Mouse (Mus musculus) layer of hippocampus, adult 9-10 months (tissue): Measurements from ENCODE around the gene Cd274.
"Not testable (repeated sequence)": the region's sequence is repeated elsewhere in the genome, so short reads cannot be mapped to it uniquely, and the experiment has no call there.

Experiments used
- DNase-seq: peaks from one replicate; pipeline ENCODE4 v3.0.0; 2022; ENCODE audit warnings: low spot score

Cd274 gene

DNA sequence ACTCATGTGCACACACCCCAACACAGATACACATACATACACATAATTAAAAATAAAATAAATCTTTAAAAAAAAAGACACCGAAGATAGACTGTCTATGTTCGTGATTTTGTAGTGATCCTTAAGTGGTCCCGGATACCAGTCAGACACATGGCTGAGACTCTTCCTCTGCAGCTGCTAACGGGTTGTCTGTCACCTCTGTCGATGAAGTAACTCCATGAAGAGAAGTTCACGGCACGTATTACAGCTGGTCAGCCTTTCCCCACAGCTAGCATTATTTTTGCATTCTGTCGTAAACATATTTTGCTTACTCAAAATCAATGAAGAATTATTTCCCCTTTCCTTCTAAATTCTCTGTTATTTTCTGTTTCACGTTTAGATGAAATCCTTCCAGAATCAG lies 26.1 kb downstream of the Cd274 start:
- DNase-seq, result no peak

DNA sequence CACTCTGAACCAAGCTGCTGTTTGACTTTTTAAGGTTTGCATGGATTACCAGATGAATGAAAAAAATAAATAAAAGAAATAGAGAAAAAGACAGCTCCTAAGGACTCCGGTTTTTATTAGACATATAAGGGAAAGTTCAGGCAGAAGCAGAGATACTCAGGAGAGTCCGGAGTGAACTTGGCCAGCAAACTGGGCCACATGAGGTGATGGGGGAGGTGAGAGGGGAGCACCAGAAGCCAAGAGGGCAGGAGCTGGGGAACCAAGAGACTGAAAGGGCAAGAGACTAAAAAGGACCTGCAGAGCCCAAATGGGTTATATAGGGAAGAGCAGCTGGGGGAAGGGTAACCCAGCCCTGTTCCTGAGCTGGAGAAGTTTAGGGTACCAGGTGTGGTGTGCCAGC lies 27.5 kb downstream of the Cd274 start:
- no peak for DNase-seq

DNA sequence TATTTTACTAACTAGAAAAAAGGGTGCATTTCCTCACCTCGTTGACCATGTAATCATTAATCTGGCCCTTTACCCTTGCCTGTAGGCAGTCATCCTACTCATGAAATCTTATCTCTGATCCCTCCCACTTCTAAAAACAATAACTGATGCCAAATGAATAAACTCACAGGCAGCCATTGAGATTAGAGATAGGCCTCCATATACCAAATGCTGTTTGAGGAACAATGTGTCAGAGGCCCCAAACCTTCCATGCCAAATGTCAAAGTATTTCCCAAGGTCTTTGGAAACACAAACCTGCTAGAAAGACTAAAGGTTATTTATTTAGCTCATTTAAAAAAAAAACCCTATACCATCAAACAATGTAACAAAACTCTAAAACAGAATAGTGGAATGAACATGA lies 29.1 kb downstream of the Cd274 start:
- no peak for DNase-seq

DNA sequence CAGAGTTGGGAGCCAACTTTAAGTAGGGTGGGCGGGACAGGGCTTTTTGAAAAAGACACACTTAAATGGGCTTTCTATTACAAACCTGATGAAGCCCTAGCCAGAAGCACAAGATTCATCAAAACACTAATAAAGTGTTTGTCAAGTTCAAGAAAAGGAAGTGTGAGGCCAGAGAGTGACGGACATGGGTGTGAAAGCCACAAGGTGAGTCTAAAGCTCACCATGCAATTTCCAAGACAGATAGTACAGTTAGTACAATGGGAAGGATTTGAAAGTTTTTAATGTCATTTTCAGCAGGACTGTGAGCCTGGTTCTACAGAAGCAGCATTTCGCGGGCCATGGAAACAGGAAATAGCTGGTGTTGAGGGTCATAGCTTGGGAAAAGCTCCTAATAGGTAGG lies 32.5 kb downstream of the Cd274 start:
- no peak for DNase-seq

DNA sequence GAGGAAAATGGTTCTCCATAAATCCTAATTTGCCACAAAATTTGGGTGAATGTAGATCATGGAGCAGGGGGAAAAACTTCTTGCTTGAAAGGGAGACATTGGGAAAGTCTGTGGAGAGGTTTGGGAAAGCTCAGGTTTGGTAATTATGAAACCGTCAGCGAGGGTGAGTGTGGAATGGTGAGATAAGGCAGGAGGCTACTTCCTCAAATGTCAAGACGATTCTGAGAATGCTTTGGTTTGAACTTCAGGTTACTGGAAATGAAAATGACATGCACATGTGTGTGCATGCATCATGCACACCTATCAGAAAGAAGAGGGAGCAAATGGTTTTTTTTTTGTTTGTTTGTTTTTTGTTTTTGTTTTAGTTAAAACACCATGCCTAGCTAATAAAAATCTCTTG lies 33.2 kb downstream of the Cd274 start:
- DNase-seq, result no peak

DNA sequence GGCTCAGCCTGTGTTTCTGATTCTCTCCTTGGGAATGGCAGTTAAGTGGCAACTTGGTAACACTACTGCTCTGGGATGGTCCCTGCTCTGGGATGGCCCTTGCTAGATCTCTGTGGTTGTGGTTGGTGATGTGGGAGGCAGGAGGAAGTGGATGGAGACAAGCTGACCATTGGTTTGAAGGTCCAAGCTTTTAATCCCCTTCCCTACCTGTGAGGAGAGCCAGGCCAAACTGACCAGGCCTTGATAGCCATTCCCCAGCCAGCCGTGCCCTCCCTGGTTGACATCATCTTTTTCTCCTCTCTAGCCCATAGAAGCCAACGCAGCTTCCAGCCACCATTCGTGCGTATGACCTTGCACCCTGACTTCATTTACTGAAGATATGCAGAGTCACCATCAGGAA lies 35.4 kb downstream of the Cd274 start:
- DNase-seq, result no peak

DNA sequence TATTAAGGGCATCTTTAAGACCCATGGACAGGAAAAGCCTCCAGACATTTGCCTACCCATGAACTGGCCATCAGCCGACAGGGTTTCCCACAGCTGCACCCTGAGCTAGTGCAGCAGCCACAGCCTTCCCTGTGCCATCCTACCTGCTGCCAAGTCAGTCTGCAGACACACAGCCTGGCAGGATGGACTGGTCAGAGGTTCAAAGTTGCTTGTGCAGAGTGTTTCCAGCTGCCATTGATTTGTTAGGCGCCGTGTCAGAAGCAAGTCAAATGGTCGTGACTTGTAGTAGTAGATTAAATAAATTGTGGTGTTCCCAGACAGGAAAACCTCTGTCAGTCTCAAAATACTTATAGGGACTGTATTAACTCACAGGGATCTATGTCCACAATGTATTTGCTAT lies 36.0 kb downstream of the Cd274 start:
- no peak for DNase-seq

DNA sequence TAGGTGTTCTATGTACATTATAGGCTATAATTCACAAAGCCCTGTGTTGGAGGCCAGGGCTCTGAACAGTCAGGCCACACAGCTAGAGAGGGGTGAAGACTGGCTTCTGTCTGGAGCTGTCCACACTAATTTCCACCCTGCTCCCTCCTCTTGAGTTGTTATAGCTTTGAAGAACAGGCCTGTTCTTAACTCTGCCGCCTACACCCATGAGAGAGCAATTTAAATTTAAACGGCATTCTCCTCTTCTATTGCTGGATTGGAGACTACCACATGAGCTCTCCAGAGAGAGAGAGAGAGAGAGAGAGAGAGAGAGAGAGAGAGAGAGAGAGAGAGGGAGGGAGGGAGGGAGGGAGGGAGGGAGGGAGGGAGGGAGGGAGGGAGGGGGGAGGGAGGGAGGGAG lies 38.1 kb downstream of the Cd274 start:
- DNase-seq, result no peak

DNA sequence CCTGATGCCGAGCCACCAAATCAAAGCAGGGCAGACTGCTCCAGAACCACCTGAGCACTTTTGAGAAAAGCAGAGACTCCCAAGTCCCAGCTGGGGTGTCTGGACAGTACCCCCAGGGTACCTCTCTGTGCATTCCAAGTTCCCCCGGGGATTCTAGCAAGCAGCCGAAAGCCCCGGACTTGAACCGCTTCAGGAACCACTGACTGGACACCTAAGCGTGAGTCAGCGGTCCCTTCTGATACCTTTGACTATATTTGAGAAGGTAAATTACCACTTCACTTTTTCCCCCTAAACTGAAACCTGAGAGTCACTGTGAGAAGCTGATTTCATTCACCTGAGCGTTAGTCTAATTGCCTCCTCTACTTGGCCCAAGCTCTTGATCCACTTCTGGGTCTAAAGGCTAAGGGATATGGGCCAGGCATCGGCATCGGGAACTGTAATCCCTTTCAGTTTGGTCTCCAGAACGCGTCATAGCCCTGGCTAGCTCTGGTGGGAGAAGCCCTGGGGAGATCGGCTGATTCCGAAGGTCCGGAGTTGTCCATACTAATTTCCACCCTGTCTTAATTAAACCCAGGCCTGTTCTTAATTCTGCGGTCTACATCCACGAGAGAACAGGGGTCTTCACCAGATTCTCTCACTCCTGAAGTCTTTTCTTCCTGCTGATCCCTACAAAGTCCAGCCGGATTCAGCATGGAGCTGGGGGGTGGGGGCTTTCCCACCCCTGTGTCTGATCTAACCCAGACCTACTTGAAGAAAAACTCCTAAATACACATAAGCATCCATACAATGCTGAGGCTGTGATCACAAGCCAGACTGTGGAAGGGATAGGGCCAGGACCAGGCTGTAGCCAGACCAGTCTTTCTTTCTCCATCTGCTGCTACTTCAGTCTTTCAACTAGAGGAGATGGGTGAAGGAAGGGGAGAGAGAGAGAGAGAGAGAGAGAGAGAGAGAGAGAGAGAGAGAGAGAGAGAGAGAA lies 39.1 kb downstream of the Cd274 start:
- DNase-seq, result no peak

DNA sequence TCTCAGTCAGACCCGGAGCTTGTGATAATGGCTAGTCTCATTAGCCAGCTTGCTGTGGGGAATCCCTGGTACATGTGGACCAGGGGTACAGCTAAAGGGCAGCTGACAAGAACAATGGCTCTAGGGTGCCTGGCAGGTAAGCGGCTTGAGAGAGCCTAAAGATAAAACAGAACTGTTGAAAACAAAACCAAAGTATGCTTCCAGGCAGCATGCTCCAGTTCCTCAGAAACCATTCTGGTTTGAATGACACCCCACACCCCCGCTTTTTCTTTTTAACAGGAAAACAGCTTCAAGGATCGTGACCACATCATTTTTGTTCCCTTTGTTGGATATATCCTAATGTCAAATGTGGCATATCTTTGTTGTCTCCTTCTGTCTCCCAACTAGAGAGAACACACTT lies 43.4 kb downstream of the Cd274 start, which contains the start of gene Pdcd1lg2:
Gene Pdcd1lg2 (plus strand): TSS at position 301 of the 400 bp plus-strand sequence.
- DNase-seq, result no peak

DNA sequence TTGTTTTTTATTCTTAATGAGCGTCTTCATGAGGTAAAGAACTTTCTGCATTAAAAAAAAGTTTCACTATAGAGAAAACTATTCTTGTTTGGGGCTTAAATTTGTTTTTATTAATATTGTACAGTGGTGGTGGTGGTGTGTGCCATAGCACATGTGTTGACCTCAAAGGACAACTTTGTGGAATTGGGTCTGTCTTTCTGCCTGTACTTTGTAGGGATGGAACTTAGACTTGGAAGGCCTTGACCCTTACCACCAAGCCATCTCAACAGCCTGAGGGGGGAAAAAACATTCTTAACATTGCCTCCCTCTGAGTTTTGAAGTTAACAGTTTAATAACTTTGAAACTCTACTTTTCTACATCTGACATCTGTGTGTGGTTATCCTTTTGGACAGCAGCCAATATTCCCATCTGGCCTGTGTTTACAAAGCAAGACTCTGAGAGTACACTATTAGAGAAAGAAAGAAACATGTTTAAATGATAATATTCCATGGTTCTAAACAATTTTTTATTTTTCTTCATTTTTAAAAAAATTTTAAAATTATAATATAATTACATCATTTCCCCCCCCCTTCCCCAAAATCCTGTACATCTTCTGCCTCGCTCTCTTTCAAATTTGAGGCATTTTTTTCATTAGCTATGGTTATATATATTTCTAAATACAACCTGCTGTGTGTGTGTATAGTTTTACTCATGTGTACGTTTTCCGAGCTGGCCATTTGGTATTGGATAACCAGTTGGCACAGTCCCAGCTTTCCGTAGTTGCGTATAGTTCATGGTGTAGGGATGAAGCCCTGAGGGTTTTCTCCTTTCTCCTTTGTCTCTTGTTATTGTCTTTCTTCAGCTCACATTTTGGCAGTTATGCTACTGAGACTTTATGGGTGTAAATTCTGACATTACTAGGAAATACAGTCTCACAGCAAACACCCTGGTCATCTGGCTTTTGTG lies 45.5 kb downstream of the Cd274 start:
- peak; percentile 59 for DNase-seq

DNA sequence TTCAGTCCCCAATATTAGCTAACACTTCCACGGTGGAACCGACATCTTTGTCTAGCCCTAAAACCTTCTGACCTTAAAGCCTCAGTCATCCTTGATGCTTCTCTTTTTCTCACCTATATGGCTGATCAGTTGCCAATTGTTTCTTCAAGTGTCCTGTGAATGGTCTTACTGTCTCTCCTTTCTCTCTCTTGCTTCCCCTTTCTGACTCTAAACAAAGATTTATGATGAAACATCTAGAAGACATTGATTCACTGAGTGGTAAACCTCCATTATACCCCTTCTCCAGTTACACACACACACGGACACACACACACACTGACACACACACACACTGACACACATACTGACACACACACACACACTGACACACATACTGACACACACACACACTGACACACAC lies 47.3 kb downstream of the Cd274 start:
- no peak for DNase-seq

DNA sequence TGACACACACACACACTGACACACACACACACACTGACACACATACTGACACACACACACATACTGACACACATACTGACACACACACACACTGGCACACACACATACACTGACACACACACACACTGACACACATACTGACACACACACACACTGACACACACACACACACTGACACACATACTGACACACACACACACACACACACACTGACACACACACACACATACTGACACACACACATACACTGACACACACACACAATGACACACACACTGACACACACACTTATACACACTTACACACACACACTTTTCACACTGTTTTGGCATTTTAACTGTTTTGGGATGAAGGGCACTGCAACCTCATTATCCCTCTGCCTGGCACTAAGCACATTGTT lies 47.7 kb downstream of the Cd274 start:
- DNase-seq, result not testable (repeated sequence)

DNA sequence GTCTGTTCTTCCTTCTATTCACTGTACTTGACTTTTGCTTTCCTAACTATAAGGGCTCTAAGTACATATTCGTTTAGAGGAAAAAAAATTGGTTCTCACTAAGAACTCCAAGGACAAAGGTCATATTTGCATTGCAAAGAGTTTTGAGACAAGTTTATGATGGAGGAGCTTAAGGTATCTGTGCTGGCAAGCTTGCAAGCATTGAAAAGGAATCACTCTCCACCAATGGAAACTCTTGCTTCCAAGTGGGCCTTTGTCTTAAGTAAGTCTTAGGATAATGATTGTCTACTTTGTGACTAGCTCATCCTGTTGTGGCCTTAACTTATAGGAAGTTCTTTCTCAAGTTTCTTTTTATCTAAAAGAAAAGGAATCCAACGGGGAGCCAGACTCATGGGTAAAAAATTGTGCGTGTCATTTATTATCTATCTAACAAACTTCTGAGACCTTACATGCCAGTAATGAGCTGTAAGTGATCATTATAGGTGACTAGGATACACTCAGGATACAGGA lies 49.2 kb downstream of the Cd274 start:
- no peak for DNase-seq

DNA sequence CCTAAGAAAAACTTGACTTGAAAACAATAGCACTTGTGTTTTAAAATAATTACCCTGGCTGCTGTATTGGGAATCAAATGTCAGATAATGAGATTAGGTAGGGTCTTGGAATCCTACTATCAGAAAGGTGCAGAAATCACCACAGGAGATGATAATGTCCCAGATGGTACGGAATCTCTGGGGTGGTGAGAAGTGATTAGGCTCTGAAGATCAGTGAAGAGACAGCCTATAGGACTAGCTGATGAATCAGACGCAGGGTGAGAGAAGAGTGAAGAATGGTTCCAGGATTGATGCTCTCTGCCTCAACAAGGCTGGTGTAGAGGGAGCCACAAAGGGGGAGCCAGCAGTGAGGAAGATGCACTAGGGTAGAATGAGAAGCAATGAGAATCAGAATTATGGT lies 49.9 kb downstream of the Cd274 start:
- no peak for DNase-seq

DNA sequence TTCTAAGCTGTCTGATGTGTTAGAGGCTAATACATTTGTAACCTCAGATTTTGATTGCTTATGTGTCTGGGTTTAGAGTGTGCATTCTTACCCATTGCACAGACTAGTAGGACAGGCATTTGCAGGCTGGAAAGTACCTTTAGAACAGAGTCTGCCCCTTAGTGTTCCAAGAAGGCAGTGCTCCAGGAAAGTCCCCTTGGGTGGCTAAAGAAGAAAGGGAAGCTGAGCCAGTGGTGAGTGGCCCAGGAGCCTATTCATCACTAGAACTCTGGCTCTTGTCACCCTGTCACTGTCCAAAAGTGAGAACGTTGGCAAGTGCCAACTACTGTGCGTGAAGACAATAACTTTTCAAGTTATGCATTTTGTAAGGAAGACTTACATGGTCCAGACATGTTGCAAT lies 50.6 kb downstream of the Cd274 start:
- no peak for DNase-seq

DNA sequence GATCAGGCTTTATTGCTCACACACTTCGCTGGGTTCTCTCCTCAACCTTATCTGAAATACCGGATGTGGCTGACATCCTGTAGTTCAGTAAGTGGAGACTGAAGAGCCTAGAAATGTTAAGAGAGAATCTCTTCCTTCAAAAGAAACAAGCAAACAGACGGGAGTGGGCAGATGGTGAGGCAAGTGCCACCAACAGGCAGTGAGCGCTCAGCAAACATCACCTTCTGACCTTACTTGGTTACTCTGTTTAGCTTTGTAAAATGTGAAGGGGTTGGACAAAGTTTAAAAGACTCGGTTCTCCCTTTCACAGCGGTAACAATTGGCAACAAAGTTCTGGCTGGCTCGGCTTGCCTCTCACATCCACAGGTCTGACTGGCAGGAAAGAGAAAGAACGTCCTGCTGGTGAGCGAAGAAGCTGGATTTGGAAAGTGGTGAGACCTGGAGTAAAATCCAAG lies 51.4 kb downstream of the Cd274 start:
- DNase-seq, result no peak

DNA sequence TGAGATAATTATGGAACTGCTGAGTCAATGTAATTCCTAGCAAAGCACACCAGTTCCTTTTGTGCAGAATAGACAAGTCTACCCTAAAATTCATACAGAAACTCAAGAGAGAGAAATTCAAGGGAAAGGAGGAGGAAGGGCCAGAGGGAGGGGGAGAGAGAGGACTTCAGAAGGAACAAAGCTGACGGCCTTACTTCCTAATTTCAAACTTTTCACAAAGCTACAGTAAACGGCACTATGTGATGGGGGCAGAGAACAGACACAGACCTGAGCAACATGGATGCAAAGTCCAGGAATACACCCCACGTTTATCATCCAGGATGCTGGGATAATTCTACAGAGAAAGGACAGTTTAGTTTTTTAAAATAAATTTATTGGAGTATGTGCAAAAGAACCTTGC lies 52.3 kb downstream of the Cd274 start:
- no peak for DNase-seq

DNA sequence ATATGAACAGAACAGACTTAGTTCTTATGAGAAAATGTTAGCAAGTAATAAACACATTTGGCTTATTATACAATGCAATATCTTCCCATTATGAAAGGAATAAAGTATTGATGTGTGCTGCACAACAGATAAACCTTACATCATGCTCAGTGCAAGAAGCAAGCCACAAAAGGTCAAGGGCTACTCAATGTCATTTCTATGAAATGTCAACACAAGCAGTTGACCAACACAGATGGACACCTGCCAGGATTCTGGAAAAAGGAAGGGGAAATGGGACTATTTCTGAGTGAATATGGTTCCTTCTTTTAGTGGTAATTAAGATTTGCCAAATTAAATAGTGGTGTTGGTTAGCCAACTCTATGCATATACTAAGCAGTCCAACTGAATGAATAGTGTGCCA lies 52.7 kb downstream of the Cd274 start:
- no peak for DNase-seq

DNA sequence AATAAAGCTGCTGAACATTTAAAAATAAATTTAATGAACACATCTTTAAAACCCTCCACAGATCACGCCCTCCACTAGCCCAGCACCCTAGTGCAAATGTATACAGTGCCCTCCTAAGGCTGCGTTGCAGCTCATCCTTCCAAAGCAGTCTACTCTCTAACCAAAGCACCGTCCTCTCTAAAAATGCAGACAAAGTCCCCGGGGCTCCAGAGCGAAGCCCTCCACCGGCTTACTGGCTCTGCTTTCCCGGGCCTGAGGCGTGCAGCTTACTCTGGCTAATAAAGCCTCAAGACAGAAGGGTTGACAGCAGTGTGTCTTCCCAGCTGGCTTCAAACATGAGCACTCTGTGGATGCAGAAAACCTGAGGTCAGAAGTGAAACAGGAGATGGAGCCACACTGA lies 53.1 kb downstream of the Cd274 start:
- DNase-seq, result no peak

DNA sequence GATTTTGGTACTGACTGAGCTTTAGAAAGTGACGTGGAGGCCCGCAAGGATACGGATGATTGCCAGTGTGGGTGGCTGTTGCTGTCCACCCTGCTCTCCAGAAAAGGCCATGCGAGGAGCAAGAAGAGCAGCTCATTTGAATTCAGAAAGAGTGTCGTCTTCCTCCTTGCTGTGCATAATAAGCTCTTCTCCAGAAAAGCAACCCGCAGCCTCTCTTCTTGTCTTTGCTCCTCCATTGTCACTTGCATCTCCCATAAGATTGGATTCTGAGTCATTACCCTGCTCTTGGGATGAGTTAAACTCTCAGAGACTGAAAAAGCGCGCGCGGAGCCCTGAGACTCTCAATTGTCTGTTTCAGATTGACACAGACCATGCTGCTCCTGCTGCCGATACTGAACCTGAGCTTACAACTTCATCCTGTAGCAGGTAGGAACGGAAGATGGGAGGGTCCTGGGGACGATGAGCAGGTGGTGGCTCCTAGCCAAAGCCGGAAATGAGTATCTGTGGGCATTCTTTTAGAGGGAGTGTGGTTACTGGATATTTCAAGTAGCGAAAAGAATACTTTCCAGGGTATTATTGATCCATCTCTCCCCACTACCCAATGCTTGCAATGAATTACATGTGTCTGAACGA lies 54.9 kb downstream of the Cd274 start:
- no peak for DNase-seq

DNA sequence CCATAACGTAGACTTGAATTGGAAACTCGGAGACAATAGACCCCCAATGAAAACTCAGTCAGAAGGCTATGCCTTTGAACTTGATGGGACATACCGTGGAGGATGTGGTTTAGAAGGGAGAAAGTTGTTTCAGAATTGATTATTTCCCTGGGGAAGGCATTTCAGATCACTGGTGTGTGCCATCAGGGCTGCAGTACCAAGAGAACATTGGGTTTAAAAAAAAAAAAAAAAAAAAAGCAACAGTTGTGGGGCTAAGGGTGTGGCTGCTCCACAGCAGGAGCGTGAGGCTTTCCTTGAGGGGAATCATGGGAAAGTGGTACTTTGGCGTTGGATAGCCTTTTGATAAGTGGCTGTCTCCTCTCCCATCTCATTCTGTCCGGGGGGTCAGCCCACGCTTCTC lies 55.5 kb downstream of the Cd274 start:
- no peak for DNase-seq
